Mouse (Mus musculus): ENCODE data around the gene Spag8. TPM values are rescaled to one million over a fixed set of nuclear protein-coding genes. Genes with fewer than 3 reads are reported as not detected.

The Spag8 gene
- 0.39 TPM for polyA plus RNA-seq (2017; shearing (Covaris generic))

DNA sequence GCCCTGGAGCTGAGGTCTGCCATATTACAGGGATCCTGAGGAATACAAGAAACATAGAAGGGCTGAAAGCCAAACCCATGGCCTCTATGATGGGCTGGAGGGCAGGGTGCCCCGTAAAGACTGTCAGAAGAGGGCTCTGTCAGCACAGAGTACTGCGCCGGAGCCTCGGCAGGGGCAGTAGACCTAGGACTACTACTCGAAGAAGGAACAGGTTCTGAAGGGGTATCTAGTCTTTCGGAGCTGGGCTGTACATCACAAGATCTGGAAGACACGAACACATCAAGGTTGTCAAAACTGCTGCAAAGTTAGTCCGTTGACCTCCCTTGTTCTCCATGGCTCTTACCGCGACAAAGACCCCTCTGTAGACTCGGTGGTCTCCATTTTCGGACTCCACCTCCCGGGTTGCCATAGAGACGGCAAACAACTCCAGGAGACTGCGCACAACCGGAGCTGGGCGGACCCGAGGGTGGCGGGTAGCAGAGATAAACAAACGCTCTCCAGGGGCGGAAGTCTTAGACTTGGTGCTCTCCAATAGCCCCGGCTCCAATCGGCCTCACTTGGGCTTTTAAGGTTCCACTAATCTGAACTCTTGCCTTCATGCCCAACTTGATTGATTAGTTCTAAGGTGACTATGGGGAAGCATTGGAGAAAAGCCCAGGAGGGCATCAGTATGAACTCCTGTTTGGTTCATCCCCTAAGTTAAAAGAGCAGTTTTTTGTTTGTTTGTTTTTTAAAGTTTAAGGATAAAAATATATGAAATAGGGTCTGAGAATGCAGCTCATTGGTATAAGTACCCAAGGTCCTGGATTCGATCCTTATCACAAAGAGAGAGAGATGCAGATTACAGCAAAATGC, at the start of gene Spag8:
Gene Spag8, minus strand, starts transcription at position 434 of the 855 bp plus-strand sequence.

DNA sequence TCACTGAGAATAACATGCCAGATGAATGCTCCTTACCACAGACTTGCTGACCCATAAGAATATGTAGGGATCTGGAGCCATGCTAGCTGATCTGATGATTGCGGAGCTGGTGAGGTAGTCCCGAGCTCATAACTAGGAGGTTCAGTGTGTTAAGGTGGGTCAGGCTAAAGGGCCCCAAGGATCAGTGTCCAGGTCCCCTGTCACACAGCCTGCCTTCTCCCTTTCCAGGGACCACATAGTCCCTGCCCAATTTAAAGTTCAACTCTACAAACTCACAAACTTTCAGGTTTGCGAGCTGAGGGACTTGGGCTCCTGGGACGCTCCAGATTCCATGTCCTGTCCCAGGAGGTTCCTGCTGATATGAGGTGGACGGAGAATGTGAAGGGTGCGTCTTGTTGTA, 47.3 kb upstream of the Spag8 start, which contains the start of gene Olfr70:
Gene Olfr70, minus strand, starts transcription at position 101 of the 400 bp plus-strand sequence.

DNA sequence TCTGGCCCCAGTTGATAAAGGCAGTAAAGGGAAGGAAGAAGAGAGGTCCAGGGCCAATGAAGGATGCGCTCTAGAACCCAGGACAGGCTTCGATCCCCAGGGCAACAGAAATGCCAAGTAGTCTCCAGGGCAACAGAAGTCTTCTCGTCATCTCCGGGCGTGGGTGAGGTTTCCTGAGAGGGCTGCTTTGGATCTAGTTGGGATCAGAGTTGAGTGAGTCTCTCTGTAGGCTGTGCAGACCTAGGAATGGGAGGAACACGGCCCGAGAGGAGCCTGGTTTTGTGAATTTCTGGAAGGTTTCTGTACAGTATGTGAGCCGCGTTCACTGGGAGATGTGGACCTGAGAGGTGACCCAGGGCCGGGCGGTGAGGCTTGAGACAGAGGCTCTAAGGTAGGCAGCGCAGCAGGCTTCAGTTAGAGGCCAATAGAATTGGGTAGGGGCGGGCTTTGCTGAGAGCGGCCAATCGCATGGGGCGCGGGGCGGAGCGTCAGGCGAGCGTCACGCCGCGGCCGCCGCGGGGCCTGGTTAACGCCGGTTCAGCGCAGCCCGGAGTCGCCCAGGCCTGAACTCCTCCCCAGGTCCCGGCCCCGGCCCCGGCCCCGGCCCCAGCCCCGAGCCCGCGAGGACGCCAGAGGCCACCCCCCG, 15.5 kb upstream of the Spag8 start, which contains the start of the genes Tmem8b and Fam221b:
Gene Tmem8b, plus strand, starts transcription at position 190 of the 646 bp plus-strand sequence.
Gene Fam221b, minus strand, starts transcription at position 364 of the 646 bp plus-strand sequence.

DNA sequence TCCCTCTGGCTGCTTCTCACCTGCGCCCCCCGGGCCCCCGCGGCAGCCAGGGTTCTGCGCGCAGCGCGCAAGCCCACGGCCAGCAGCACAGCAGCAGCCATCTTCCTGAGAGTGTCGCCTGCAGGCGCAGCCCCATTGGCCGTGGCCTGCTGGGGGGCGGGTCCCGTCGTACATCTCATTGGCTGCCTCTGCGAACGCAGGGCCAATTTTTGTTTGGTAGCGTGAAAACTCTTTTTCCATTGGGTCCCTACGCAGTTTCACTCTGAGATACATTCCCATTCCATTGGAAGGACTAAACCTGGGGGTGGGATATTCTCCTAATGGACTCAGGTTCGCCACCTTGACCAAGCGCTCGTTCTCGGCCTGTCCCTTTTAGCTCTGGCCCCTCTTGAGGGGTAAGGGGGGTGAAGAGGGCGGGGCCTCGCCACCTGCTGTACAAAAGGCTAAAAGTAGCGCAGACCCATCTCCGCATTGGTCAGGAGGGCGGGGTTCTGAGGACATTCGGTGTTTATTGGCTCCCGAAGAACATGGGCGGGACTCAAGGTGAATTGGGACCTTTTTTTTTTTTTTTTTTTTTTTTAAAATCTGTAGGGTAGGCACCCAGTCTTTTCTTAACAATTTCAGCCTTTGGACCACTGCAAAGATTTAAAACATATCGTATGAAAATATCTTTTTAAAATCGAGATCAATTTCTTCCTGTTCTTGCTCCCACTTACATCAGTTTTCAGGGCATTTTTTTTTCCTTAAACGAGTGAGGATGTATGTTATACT, 3.1 kb upstream of the Spag8 start, which contains the start of gene Hint2:
Gene Hint2, minus strand, starts transcription at position 128 of the 771 bp plus-strand sequence.

DNA sequence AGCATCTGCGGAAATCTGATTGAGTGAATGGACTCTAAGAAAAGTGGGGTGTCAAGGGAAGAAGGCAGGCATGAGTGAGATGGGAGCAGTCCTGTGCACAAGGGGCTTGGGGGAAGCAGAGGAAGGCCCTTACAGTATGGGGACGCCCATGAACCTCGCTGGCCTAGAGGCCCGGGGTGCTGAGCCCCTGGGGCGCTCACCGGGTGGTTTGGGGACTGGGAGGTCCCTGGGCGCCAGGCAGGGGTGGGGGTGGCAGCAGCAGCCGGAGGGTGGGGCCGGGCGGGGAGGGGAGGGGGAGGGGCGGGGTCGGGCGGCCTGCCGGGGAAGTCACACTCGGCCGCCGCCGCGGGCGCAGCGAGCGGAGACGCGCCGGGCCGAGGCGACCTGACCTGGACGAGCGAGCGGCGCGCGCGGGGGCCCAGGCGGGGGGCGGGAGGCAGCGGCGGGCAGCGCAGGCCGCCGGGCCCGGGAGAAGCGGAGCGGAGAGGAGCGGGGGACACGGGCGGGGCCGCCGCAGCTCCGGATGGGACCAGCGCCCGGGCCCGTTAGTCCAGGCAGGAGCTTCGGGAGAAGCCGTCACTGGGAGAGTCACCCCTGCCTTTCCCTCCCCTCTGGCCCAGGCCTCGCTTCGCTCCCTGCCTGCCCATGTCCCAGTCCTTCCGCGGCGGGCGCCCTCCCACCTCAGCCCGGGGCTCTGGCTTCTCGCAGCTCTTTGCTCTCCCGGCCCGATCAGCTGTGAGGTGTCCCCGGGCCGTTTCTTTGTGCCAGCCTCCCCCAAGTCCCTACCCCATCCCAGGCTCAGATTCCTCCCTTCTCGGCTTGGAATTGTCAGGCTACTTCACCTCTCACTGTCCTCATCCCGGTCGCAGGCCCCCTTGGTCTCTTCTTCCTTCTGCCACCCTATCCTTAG, 22.1 kb downstream of the Spag8 start, which contains the start of gene Npr2:
Gene Npr2, plus strand, starts transcription at position 890 of the 910 bp plus-strand sequence.

Other genes with a start within 250 kb of the Spag8 start
- gene Fam166b, start 224.5 kb downstream of the Spag8 start, polyA plus RNA-seq (2017; shearing (Covaris generic)), result not detected
- gene Tesk1, start 211.7 kb downstream of the Spag8 start, polyA plus RNA-seq (2017; shearing (Covaris generic)), result 68.3 TPM
- gene Cd72, start 199.0 kb downstream of the Spag8 start, polyA plus RNA-seq (2017; shearing (Covaris generic)), result 60.0 TPM
- 155 TPM for gene Sit1, start 169.9 kb downstream of the Spag8 start, polyA plus RNA-seq (2017; shearing (Covaris generic))
- 90.4 TPM for gene Ccdc107, start 160.7 kb downstream of the Spag8 start, polyA plus RNA-seq (2017; shearing (Covaris generic))
- 5.7 TPM for gene Arhgef39, start 153.9 kb downstream of the Spag8 start, polyA plus RNA-seq (2017; shearing (Covaris generic))
- gene Car9, start 146.6 kb downstream of the Spag8 start, polyA plus RNA-seq (2017; shearing (Covaris generic)), result 1.1 TPM
- gene Tpm2, start 129.8 kb downstream of the Spag8 start, polyA plus RNA-seq (2017; shearing (Covaris generic)), result not detected
- gene Creb3, start 91.3 kb downstream of the Spag8 start, polyA plus RNA-seq (2017; shearing (Covaris generic)), result 82.0 TPM
- gene Tln1, start 90.9 kb downstream of the Spag8 start, polyA plus RNA-seq (2017; shearing (Covaris generic)), result 266 TPM
- 18.0 TPM for gene Rgp1, start 74.9 kb downstream of the Spag8 start, polyA plus RNA-seq (2017; shearing (Covaris generic))
- gene Gba2, start 74.7 kb downstream of the Spag8 start, polyA plus RNA-seq (2017; shearing (Covaris generic)), result 51.7 TPM
- 4.2 TPM for gene Msmp, start 69.1 kb downstream of the Spag8 start, polyA plus RNA-seq (2017; shearing (Covaris generic))
- gene Npr2, start 21.7 kb downstream of the Spag8 start, polyA plus RNA-seq (2017; shearing (Covaris generic)), result not detected
- 73.0 TPM for gene Hint2, start 2.9 kb upstream of the Spag8 start, polyA plus RNA-seq (2017; shearing (Covaris generic))
- 2.1 TPM for gene Tmem8b, start 15.4 kb upstream of the Spag8 start, polyA plus RNA-seq (2017; shearing (Covaris generic))
- gene Fam221b, start 15.6 kb upstream of the Spag8 start, polyA plus RNA-seq (2017; shearing (Covaris generic)), result 1.2 TPM
- not detected for gene Olfr70, start 47.2 kb upstream of the Spag8 start, polyA plus RNA-seq (2017; shearing (Covaris generic))
- not detected for gene Olfr71, start 56.7 kb upstream of the Spag8 start, polyA plus RNA-seq (2017; shearing (Covaris generic))
- not detected for gene Hrct1, start 73.6 kb upstream of the Spag8 start, polyA plus RNA-seq (2017; shearing (Covaris generic))
- gene Spaar, start 76.4 kb upstream of the Spag8 start, polyA plus RNA-seq (2017; shearing (Covaris generic)), result 0.11 TPM
- not detected for gene Olfr159, start 117.4 kb upstream of the Spag8 start, polyA plus RNA-seq (2017; shearing (Covaris generic))
- not detected for gene Olfr156, start 170.3 kb upstream of the Spag8 start, polyA plus RNA-seq (2017; shearing (Covaris generic))
- 0.10 TPM for gene Olfr157, start 186.6 kb upstream of the Spag8 start, polyA plus RNA-seq (2017; shearing (Covaris generic))
- not detected for gene Olfr155, start 198.0 kb upstream of the Spag8 start, polyA plus RNA-seq (2017; shearing (Covaris generic))
- gene Reck, start 221.9 kb upstream of the Spag8 start, polyA plus RNA-seq (2017; shearing (Covaris generic)), result 6.3 TPM

Data from CD4-positive, CD25-positive, alpha-beta regulatory T cell (primary cell).